Mouse (Mus musculus): ENCODE results near the gene Atxn7. TPM values are rescaled to one million over a fixed set of nuclear protein-coding genes. Genes with fewer than 3 reads are reported as not detected.

Atxn7 gene
- 38.7 TPM for polyA plus RNA-seq (2017; shearing (Covaris generic))

DNA sequence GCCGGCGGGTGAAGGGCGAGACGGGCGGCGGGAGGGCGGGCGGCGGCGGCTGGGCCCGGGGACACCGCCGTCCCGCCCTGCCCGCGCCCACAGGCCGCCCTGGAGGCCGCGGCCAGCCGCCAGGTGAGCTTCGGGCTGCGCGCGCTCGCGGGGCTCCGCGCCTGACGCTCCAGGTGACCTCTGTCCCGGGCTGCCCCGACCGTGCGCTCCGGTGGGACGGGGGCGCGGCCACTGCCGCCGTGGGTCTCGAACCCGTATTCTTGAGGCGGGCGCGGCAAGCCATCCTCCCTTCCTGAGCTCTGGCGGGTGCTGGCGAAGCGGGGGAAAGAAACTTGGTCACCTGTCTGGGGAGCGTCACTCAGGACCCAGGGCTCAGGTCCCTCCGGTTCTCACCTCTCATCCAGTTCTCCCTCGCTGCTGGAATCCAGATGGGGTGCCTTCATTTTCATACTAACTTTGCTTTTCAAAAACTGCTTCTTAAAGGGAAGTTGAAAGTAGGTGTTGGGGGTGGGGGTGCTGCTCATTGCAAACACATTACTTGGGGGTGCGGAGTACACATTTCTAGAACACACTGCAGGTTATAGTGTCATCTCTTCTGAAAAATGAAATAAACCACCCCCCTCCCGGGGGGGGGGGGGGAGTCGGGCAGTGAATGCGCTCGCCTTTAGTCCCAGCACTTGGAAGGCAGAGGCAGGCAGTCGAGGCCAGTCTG lies at the start of gene Atxn7, which contains the start of gene Thoc7:
Gene Atxn7 (plus strand): TSS at position 40 of the 712 bp plus-strand sequence.
Gene Thoc7 (minus strand): TSS at position 452 of the 712 bp plus-strand sequence.

GRCm38 (mm10) chr14:13914387-13915082 lies 46.7 kb upstream of the Atxn7 start, which contains the start of gene Gm281:
Gm281 (minus strand) TSS chr14:13914478.

DNA sequence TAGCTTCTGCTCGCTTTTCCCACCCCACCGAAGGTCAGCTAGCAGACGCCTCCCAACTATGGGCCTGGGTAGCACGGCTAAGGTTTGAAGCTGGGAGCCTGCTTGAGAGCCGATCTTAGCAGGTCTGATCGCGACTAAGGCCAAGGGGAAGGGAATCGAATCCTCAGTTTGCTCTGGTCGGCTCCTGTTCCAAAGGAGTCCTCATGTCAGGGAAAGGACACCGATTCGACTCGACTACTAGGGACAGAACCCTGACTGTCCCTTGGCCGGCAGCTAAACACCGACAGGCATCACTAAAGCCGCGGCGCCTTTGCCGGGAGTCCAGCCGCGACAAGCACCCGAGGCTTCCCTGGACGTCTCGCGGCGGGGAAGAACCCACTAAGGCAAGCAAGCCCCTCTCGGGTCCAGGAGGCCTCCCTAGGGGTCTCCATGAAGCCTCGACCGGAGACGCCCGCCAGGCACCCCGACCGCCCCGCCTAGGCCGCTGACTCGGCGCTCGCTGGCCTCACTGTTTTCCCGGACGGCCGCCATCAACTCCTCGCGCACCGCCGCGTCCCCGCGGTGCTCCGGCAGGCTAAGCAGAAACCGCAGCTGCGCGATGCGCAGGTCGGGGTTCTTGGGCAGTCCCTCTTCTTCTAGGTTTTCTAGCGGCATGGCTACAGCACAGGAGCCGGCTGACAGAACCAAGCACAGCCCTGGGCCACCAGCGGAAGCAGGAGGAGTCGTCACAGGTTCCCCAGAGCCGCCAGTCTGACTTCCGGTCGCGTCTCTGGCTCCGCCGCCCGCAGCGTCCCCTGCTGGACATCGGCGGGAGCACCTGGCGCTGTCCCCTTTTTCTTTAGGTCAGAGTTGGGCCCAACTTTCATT lies 159.2 kb downstream of the Atxn7 start, which contains the start of gene Psmd6:
Gene Psmd6 (minus strand): TSS at position 755 of the 867 bp plus-strand sequence.

Other genes starting within 250 kb of the Atxn7 start
- not detected for gene Gm281, start 47.0 kb upstream of the Atxn7 start, polyA plus RNA-seq (2017; shearing (Covaris generic))
- gene Thoc7, start 412 bp downstream of the Atxn7 start, polyA plus RNA-seq (2017; shearing (Covaris generic)), result 101 TPM
- gene Psmd6, start 159.5 kb downstream of the Atxn7 start, polyA plus RNA-seq (2017; shearing (Covaris generic)), result 88.6 TPM
- not detected for gene Olfr720, start 225.4 kb downstream of the Atxn7 start, polyA plus RNA-seq (2017; shearing (Covaris generic))